Mouse (Mus musculus) thymus, adult 2 months (tissue): ENCODE measurements at regions not wholly inside any gene's neighbourhood (a gene's known extent, or its start where the extent isn't known, plus 50 kb on each side); places are given as distances from the start of the nearest gene placed in this dataset.

Source experiments
- CTCF ChIP-seq: fragments of 200-500 bp; IDR thresholded peaks from 2 replicates; pipeline ENCODE4 v1.5.1; 2012; ENCODE audit warnings: mild to moderate bottlenecking, control low read depth, low read length, moderate library complexity, borderline replicate concordance; ENCODE audit not compliant: control insufficient read depth, poor library complexity, insufficient read depth; ENCODE audit errors: extremely low read depth
- POLR2A ChIP-seq: fragments of 200-500 bp; IDR thresholded peaks from 2 replicates; pipeline ENCODE4 v1.6.1; 2012; ENCODE audit warnings: mild to moderate bottlenecking, low read length, control low read depth, moderate library complexity; ENCODE audit not compliant: control insufficient read depth, poor library complexity, insufficient read depth; ENCODE audit errors: extremely low read depth

- TF ChIP-seq CTCF (no peak), POLR2A (no peak)
These were observed 176.6 kb downstream of the Cand1 start for GRCm38 (mm10) chr10:119063209-119063699.
